Mouse (Mus musculus): ENCODE results near the gene Adnp.
"Not testable (repeated sequence)": the region's sequence is repeated elsewhere in the genome, so short reads cannot be mapped to it uniquely, and the experiment has no call there.

Adnp gene

DNA sequence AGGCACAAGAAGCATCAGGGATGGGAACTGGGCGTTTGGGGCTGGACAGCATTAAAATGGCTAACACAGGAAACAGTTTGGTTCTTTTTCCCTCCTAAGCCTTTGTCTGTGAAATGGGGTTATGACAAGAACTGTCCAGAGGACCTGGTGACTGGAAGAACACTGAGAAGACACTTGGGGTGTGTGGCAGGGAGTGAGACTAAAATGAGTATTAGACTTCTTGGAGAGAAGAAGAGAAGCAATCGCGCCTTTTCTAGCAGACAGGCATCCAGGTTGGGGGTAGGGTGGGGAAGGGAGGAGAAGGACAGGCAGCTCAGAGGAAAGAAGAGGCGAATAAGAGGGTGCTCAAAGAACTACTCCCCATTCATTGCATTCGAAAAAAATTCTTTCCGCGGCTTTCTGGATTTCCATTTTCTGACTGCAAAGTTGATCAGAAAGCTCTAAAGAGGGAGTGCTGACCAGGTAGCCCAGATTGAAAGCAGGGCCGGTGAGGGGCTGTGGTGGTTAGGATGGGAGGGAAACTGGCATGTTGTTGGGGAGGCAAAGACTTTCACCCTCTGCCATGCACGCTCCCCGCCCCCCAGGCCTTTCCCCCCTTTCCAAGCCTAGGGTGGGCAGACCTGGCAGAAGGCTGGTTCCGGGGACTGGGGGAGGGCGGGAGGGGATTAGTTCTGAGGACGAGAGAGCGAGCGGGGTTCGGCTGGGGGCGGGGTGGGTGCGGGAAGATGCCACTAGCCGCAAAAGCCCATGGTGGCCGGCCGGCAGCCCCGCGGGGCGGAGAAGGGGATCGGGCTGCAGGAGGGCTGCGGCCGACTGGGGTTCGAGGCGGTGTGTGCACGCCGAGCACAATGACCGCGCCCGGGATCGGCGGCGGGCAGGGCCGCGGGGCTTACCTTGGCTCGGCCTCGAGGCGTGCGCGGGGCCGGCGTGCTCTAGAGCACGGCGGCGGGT lies 956 bp downstream of the Adnp start:
- DNase-seq (ENCODE audit: low spot score) = no peak

DNA sequence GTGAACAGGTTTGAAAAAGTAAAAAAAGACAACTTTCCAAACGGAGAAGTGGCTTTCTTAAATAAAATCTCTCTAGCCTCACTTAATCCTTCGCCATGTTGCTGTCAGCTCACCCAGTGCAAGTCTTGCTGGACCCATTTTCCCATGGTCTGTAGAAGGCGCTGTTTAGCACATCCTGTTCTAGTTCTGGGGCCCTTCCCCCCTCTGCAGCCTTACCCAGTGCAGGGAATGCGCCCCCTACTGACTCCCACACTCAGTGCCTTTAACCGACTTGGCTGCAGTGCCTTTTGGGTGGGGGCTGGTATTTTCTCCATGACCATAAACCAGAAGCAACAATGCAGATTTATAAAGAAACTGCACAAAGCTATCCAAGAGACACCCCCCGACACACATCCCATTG lies 1.6 kb downstream of the Adnp start:
- peak; percentile 92 for DNase-seq (ENCODE audit: low spot score)

DNA sequence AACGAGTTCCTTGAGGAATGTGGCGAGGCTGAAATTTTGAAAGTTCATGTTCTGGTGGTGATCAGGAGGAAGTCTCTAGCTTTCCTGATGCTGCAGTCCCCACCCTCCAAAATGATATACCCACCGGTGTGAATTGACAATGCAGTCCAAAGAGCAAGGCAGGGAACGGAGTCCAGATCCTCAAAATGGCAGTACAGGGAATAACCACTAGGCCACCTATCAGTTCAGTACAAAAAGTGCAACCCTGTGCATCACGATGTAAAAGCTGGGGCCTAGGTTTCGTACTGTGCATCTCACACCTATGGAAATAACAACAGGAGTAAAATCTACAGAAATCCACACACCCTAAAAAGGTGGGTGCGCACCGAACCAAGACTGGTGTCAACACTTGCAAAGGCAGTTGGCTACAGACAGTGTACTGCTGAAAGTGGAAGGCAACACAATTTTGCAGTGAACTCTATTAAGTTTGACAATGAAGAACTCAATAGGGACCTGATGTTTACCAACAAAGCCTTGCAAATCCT lies 2.4 kb downstream of the Adnp start:
- DNase-seq (ENCODE audit: low spot score) = no peak

DNA sequence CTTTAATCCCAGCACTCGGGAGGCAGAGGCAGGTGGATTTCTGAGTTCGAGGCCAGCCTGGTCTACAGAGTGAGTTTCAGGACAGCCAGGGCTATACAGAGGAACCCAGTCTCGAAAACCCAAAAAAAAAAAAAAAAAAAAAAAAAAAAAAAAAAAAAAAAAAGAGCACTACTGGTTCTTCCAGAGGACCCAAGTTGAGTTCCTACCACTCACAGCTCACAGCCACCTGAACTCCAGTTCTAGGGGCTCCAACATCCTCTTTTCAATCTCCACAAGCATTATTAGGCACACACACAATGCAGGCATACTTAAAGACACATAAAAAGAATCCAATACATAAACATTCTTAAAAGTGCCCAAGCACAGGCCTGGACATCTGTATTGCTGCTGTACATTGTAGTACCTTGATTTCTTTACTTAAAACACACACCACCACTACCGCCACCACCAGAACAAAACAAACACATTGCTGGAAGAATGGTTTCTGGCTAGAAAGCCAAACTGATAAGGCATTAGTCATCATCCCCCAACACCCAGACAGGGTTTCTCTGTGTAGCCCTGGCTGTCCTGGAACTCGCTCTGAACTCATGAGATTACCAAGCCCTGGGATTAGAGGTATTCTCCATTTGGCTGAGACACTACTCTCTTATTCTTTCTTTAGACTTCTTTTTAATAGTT lies 6.8 kb downstream of the Adnp start:
- peak; percentile 18 for DNase-seq (ENCODE audit: low spot score)

DNA sequence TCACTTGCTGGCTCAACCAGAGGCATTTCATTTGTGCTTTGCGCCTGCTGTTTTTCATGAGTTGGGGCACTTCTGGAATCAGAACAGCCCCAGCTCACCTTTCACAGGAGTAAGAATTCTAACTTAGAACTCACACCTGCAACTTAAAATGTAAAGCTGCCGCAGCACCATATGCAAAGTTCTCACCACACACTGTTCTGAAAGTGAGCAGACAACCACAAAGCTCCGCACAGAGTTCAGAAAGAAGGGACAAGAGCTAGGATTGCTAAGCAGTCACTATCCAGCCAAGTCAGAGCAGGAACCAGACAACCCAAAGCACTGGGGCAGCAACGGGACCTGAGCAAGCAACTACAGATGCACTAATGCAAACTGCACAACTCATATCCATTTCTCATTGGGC lies 7.4 kb downstream of the Adnp start:
- DNase-seq (ENCODE audit: low spot score) = no peak

DNA sequence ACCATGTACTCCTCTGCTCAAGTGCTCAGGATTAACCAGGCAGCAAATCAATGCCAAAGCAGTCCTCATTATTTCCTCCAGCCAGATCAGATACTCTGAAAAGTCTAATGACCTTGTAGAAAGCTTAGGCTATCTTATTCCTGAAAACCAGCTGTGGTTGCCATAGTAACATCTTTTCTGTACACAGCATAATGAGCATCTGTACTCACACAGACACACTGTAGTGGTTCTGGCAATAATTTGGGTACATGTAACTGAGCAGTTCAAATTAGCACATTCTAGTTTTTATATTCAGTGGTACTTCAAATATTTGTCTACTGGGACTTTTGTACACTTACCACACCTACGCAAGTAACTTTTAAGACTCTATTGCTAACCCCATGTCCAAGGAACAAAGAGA lies 8.5 kb downstream of the Adnp start:
- no peak for DNase-seq (ENCODE audit: low spot score)

DNA sequence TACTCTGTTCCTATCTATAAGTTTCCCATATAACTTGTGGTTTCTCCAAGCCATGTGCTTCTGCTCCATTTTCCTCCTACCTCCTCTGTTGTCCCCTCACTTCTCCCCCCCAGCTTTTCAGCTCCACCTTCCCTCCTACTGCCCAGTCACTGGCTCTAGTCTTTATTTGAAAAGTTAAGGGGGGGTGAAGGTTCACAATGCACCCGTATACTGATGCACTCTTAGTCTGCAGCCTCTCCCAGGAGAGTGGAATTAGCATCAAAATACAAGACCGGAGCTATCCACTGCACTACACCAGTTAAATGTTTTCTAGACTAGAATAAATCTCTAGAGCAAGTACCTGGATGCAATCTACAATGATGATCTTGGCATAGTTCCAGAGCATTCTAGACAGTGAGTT lies 11.2 kb downstream of the Adnp start:
- DNase-seq (ENCODE audit: low spot score) = no peak

DNA sequence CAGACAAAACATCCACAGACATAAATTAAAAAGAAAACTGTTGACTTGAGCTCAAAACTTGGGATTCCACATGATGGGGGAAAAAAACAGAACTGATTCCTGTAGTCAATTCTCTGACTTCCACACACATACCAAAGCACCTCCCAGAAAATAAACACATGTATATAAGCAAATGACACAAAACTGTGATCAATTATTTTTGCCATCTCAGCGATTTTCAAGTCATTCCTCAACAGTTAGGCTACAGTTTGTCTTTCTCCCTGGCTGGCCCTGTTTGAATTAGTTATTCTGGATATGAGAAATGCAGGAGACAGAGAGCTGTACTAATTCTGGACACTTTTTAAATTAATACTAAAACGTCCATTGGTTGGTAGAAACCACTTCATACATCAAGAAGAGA lies 13.2 kb downstream of the Adnp start:
- no peak for DNase-seq (ENCODE audit: low spot score)

DNA sequence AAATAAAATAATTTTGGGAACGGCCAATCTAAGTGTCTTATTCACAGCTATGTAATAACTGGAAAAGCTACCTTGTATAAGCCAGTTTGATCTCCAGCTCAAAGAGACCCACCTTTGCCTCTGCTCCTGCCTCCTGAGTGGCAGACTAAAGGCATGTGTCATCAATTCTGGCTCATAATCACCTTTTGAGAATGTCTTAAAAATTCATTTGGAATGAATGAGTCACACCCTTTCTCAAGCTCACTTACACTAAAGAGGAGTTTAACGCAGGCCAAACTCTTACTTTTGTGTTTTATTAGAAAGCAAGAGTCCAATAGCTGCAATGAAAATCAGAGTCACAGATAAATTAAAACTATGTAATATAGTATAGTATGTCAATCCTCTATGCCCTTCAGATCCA lies 15.1 kb downstream of the Adnp start:
- no peak for DNase-seq (ENCODE audit: low spot score)

DNA sequence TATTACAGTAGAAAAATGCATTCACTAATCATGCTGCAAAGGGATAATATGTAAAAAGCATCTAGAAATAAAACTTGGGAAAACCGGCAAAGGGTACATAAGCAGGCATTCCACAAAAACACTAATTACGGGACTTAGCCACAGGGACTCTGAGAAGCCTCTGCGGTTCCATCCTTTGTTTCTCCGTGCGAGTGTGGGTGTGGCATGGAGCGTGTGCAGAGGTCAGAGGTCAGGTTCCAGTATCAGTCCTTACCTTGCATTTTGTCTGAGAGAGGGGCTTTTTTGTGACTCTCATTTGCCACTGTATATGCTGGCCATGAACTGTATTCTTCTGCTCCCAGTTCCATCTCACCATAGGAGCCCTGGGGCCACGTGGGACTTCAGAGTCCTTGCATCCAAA lies 31.0 kb downstream of the Adnp start:
- DNase-seq (ENCODE audit: low spot score) = no peak

DNA sequence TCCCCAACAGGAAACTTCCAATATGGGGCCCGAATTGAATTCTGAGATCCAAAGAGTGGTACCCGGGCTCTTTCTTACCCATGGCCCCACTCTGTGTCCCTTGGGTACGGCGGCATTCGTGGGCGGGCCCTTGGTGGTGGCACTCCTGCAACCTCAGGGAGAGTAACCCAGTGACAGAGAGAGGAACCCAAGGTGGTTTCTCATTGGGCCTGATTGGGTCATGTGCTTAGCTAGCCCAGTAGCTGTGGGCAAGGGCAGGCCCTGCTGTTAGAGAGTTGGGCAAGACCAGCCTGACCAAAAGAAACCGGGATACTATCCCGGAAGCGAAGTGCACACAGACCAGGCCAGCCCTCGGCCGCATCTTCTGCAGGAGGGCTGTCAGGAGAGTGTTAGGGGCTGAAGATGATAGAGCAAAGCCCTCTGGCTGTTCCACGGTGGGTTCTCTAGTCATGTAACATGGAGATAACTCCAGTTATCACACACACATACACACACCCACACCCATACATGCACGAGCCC lies 36.7 kb downstream of the Adnp start:
- peak; percentile 76 for DNase-seq (ENCODE audit: low spot score)

DNA sequence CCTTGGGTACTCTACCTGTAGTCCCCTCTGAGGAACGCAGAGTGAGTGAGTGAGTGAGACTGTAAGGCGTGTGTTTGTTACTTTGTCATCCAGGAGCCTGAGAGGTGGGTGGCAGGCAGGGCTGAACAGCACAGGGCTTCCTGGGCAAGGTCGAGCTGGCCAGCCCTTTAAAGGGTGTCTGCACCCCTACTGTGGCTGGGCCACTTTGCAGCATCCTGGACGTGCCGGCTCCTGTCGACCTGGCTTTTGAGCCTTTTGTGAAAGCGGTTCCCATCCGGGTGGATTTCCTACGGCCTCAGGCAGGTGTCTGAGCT lies 37.2 kb downstream of the Adnp start:
- no peak for DNase-seq (ENCODE audit: low spot score)

DNA sequence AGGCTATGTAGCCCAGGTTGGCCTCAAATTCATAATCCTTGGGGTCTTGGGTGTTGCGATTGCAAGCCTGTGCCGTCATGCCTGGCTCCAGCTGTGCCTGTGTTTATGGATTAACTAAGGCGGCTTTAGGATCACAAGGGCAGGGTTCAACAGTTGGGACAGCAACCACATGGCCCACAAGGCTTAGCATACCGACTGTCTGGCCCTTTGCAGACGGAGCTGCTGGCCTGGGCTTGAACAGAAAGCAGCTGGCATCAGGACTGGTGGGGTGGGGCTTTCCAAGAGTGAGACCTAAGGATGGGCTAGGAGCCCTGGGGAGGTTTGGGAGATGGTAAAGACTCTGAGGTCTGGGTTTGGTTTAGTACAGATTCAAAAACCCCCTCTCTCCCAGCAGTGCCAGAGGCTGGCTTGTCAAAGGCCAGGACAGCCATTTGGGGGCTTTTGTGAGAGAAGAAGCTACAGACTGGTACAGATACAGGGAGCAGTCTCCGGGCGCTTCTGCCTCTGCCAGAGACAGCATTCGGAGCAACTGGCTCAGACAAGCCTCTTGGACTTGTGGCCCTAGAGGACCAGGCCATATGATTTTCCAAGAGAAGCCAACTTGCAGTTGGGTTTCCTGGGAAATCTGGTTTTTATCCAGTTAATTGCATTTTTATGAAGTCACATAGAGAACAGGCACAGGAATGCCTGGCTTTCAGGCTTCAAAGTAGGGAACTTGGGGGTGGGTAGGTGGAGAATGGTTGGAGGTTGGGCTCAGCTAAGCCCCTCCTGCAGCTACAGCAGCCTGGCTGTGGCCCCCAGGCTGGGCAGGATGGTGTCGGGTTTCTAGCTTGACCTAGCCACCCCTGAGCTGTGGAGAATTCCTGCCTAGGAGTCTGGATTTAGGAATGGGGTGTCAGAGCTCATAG lies 37.8 kb downstream of the Adnp start:
- DNase-seq (ENCODE audit: low spot score) = no peak

DNA sequence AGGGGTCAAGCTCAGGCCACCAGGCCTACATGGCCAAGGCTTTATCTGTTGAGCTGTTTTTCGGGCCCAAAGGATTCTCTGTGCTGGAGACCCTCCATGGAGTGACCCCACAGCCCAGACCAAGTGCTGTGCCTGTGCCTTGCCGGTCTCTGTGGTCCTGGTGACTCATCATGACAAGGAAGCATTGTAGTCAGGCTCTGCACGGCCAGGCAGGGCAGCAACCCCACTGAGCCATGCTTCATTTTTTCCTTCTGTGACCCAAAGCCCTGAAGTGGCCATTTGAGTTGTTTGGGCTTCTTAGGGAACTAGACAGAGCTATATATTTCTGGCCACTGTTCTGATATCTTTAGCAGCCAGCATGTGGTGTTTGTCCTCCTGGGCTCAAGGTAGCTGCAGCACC lies 39.1 kb downstream of the Adnp start:
- no peak for DNase-seq (ENCODE audit: low spot score)

DNA sequence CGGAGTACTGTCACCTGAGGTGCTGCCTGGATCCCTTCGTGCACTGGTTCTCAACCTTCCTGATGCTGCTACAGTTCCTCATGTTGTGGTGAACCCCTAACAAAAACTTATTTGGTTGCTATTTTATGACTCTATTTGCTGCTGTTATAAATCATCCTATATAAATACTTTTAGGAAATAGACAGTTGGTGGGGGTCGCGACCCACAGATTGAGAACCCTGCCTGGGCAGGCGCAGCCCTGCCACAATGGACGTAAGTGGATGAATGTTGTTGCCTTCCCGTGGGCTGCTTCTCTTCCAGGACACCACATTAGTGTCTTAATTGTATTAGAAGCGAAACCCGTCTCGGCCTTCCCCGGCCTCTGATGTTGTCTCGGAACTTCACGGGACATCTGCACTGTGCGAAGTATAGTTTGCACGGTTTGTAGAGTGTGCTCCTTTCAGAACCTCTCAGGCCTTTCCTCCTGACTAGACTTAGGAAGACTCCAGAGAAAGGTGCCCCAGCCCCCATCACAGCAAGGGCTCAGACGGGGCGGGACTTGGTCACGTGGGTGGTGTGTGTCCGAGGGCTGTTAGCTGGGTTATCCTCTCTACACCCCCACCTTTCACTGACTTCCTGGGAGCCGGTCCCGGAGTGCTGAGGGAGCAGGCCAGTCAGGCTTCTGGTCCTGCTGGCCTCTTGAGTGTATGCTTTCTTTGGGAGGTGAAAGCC lies 40.0 kb downstream of the Adnp start:
- DNase-seq (ENCODE audit: low spot score) = no peak

DNA sequence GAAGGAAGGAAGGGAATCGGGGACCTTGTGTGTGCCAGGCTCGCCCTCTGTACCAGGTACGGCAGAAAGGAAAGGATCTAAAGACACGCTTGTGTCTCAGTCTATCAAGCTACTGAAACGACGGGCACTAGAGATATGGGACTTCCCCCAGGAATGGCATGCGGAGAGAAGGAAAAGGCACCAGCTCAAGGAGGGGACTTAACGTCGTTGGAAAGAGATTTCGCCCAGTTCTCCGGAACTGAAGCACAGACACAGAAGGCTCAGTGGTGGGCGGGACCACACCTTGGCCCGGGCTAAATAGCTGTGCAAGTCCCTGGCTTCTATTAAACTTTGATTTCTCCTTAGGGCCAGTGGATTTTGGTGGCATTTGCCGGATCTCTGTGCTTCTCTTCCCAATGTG lies 44.9 kb downstream of the Adnp start:
- no peak for DNase-seq (ENCODE audit: low spot score)

DNA sequence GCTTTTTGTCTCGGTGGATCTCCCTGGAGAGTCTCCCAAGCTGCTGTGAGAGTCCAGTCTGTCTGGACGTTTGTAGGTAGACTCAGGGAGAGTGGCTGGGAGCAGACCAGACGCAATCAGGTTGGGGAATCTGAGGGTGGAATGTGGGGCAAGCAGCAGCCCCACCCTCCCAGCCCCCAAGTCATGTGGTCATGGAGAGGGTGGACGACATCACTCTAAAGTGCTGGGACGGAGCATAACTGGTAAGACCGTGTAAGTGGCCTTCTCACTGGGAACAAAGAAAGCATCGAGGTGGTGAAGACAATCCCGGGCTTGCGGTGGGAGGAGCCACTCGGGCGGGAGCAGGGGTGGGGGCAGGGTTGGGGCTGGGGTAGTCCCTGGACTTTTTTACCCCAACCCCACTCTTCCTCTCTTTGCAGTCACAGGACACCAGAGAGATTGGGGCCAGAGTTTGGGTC lies 45.4 kb downstream of the Adnp start:
- no peak for DNase-seq (ENCODE audit: low spot score)

DNA sequence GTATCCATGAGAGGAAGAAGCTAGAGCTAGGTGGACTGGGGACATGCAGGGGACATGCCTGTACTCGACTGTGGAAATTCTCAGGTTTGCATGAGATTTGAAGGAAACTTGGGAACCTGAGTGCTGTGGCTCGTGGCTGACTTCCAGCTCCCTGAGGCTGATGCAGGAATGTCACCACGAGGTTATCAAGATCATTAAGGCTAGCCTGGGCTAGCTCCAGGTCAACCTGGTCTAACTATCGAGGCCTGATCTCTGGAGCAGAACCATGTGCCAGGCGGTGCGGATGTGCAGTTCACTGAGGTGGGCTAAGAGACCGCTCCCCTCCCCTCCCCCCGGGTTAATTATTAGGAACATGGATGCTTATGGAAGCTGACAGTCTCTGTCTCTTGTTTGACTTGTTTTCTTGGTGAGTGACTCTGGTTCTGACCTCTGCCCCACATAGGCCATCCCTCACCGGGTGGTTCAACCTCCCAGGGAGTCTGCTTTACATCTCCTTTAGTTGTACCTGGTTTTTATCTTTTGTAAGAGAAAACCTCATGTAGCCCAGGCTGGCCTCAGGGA lies 46.5 kb downstream of the Adnp start:
- DNase-seq (ENCODE audit: low spot score) = no peak

DNA sequence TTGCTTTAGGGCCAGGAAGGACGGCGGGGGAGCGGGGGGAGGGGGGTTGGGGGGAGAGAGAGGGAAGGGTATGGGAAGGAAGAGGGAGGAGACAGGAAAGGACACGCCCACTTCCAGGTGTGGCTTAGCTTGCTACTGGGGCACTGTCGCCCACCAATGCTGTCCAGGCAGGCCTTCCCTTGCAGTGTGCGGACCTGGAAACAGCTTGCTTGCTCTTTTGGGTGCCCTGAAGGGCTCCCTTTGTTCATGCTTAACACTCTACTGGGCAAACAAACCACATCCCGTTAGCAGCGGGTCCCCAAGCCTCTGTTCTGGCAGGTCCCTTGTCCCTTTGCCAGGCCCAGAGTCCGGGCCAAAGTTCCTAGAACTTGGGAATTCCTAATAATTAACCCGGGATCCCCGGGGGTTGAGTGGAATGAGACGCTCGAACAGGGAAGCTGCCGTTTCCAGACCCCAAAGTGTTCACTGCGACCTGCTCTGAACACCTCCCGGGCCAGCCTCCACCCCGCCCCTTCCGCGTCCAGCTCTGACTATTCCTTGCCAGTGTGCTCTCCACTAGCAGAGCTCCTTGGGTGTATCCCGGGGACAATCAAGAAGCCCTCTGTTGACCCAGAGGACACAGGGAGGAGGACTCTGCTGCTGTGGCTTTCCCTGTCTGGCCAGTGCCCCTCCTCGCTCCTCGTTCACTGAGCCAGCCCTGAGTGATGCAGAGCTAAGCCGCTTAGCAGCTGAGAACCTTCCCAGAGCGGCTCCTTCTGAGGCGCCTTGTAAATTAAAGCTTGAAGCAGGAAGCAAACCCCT lies 47.8 kb downstream of the Adnp start:
- DNase-seq (ENCODE audit: low spot score) = no peak

DNA sequence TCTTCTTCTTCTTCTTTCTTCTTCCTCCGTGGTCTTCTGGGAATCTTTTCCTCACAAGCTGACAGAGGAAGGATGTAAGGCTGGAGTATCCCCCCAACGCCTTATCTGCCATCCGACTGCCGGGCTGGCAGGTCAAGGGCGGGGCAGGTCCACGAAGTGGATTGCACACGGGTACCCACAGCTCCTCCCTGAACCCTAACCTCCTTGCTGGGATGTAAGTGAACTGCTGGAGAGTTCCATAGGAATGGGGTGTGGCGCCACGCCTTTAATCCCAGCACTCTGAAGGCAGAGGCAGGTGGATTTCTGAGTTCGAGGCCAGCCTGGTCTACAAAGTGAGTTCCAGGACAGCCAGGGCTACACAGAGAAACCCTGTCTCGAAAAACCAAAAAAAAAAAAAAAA lies 48.9 kb downstream of the Adnp start:
- DNase-seq (ENCODE audit: low spot score) = not testable (repeated sequence)

All from c-Kit-positive CD71-positive TER-119-positive erythroid progenitor cells, embryonic 14.5 days (primary cell).